Mouse (Mus musculus) inflammation-experienced regulatory T-cells, adult 16 weeks (primary cell): ENCODE data around the gene Bcl7a. TPM values are rescaled to one million over a fixed set of nuclear protein-coding genes. Genes with fewer than 3 reads are reported as not detected.

ENCODE experiments used
- polyA plus RNA-seq: library from polyadenylated mRNA; unstranded; fragments of 100-300 nt; shearing (Covaris generic); gene quantifications from one replicate; pipeline ENCODE4 v1.2.1, GENCODE M21; 2017

Gene Bcl7a
- polyA plus RNA-seq: 9.8 TPM

GRCm38 (mm10) chr5:123343707-123344627 is at the start of gene Bcl7a:
TSS of gene Bcl7a (plus strand) at chr5:123343834.

GRCm38 (mm10) chr5:123394303-123394956 is 50.8 kb downstream of the Bcl7a start, which contains the start of gene Mlxip:
TSS of gene Mlxip (plus strand) at chr5:123394798.

Other genes with a start within 250 kb of the Bcl7a start
- gene Rhof, start 211.1 kb upstream of the Bcl7a start, polyA plus RNA-seq: 239 TPM
- 2.8 TPM for gene Setd1b, start 201.6 kb upstream of the Bcl7a start, polyA plus RNA-seq
- 57.2 TPM for gene Psmd9, start 174.4 kb upstream of the Bcl7a start, polyA plus RNA-seq
- not detected for gene Hpd, start 161.1 kb upstream of the Bcl7a start, polyA plus RNA-seq
- gene Wdr66, start 91.7 kb upstream of the Bcl7a start, polyA plus RNA-seq: 3.6 TPM
- gene Mlxip, start 51.0 kb downstream of the Bcl7a start, polyA plus RNA-seq: 19.2 TPM
- gene Lrrc43, start 145.5 kb downstream of the Bcl7a start, polyA plus RNA-seq: not detected
- not detected for gene Il31, start 145.7 kb downstream of the Bcl7a start, polyA plus RNA-seq
- 0.79 TPM for gene B3gnt4, start 166.6 kb downstream of the Bcl7a start, polyA plus RNA-seq
- 129 TPM for gene Diablo, start 180.3 kb downstream of the Bcl7a start, polyA plus RNA-seq
- gene Gm49027, start 181.7 kb downstream of the Bcl7a start, polyA plus RNA-seq: not detected
- 55.3 TPM for gene Vps33a, start 229.2 kb downstream of the Bcl7a start, polyA plus RNA-seq